Mouse (Mus musculus): ENCODE data around the gene Nelfa. TPM values are rescaled to one million over a fixed set of nuclear protein-coding genes. Genes with fewer than 3 reads are reported as not detected.
"Not testable (repeated sequence)": the region's sequence is repeated elsewhere in the genome, so short reads cannot be mapped to it uniquely, and the experiment has no call there.

The Nelfa gene
- total RNA-seq (2021) = 10 to 100 TPM; 16.9 to 18.3 TPM

DNA sequence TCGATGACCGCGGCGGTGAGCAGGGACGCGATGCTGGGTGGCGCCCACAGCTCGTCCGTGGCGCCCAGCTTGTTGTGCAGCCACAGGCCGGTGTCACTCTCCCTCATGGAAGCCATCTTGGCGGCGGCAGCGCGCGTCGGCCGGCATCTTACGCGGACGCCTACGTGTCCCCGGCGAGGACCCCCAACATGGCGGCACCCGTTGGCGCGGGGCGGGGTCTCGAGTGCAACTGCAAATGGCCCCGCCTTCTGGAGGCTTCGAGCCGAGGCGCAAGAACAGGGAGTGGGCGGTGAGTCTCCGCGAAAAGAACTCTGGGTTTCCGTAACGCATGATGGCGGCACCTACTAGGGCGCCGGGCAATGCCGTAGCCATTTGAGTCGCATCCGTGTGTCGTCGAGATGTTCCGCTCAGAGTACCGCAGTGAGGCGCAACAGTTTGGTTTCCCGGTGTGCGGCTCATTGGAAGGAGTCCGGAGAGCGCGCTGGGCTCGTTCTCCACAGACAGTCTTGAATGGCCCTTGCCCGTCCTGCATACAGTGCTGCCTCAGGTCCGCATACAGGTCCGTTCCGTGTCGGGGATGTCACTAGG lies at the start of gene Nelfa:
Gene Nelfa (minus strand): TSS at position 294 of the 588 bp plus-strand sequence.
- DNase-seq = peak; percentile 98

DNA sequence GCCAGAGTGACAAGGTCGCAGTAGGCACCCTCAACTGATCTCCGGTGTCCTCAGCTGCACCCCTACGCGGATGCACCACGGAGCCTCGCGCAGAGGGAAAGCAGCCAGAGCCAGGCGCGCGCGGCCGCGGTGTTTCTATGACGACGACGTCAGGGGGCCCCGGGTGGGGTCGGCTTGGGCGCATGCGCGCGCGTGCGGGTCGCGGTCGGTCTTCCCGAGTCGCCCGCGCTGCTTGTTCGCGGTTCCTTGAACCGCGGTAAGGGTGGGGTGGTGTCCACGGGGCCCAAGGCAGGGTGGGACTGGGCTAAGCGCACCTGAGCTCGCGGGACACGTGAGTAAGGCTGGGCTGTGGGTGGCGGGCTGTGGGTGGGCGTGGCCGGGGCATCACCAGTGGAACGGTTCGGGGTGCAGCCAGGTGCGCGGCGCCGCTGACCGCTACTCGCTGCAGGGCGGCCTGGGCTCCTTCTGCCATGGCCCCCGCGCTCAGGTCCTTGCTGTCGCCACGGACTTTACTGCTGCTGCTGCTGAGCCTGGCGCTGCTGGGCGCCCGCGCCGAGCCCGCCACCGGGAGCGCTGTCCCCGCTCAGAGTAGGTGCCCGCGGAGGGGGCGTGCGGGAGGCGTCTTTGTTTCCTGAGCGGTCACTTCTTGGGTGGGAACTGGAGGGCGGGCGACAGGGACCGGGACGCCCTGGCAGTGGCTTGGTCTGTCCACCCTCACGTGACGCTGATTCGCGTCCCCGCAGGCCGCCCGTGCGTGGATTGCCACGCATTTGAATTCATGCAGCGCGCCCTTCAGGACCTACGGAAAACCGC lies 47.3 kb upstream of the Nelfa start, which contains the start of gene Gm1673:
Gene Gm1673 (plus strand): TSS at position 125 of the 813 bp plus-strand sequence.
- DNase-seq = peak; percentile 88

DNA sequence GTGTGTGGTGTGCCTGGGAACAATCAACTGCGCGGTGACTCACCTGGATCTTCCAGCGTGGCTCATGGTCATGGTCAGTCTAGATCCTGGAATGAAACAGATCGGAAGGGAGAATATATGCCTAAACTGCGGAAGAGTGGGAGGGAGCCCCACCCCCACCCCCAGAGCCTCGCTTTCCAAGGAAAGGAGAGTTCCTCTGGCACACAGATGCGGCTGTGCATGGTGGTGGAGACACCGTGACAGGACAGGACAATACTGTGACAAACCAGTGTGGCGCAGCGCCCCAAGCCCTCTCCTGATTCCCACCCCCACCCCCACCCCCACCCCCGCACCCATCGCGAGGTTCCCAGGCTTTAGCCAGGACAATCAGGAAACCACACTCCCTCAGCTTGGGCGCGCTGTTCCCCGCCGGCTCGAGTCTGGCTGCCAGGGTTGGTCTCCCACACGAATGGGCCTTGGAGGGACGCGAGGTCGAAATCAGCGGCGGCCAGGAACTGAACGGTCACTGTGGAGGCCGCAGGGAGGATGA lies 46.6 kb upstream of the Nelfa start:
- DNase-seq = no peak

DNA sequence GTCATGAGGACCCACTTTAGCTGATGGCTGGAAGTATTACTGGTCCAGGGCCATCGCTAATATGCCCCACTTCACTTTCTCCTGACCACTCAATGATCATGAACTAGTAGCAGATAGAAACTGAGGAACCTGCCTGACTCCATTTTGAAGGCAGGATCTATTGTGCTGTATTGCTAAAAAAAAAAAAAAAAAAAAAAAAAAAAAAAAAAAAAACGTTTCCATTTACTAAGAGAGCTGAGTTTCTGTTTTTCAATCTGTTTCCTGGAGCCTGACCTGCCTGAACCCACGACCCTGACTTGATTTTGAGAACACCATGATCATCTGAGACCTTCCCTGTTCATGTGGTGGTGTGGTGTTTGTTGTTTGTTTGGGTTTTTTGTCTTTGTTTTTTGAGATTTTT lies 40.1 kb upstream of the Nelfa start:
- no peak for DNase-seq

DNA sequence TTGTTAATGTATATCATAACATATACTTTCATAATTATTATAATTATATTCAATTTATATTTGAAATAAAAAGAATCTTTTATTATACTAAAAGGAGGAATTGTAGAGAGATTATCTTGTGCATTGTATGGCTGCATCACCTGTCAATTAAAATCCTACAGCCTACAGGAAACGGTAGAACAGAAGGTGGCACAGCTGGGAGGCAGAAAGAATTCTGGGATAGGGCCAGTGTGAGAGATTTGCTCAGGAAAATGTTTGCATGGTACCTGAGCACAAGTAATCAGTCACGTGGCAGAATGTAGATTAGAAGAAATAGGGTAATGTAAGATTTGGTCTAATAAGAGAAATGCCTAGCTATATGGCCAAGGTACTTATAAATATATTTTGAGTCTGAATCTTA lies 38.5 kb upstream of the Nelfa start:
- DNase-seq = no peak

DNA sequence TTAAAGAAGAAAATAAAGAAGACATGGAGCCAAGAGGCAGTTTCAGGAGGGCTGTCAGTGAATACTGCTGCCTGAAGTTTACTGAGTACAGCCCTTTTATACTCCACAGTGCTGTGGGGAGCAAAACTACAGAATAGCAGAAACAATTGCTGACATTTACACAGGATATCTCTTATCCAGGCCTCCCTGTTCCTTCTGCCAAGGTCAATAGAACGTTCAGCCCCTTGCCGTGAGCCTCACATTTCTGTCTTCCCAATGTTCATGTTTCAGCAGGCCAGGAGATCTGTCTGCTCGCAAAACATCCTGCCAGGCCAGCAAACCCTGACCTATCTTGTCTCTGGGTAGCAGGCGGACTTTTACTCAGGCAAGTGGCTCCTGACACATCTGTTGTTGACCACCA lies 23.2 kb upstream of the Nelfa start:
- DNase-seq = no peak

DNA sequence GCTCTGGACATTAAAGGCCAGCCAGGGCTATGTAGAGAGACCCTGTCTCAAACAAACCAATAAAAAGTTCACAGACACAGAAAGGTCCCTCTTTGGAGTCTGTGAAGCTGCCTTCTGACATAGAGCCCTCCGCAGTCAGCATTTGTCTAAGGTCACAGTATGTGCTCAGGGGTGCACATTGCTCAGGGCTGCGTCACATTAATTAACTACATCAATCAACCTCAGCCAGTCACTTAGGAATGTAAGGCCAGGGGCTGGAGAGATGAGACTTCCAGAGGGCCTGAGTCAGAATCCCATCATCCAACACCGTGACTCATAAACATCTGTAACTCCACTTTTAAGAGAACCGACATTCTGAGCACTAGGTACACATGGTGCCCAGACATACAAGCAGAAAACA lies 19.7 kb upstream of the Nelfa start:
- DNase-seq = no peak

DNA sequence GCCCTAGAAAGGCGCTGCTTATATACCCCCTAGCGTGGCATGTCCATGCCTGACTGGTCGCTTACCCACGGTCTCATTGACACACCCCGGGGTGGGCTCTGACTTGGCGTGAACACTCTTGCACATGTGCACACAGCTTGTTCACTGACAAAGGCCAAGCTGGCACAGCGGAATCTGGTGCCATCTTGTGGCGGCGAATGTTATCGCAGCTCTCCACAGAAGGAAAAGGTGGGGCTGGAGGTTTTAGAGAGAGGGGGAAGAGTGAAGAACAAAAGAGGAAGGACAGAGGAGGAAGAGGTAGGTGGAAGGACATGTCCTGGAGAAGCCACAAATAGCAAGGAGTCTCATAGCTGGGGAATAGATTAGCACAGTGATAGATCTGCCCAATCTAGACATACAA lies 18.1 kb upstream of the Nelfa start:
- peak; percentile 85 for DNase-seq

DNA sequence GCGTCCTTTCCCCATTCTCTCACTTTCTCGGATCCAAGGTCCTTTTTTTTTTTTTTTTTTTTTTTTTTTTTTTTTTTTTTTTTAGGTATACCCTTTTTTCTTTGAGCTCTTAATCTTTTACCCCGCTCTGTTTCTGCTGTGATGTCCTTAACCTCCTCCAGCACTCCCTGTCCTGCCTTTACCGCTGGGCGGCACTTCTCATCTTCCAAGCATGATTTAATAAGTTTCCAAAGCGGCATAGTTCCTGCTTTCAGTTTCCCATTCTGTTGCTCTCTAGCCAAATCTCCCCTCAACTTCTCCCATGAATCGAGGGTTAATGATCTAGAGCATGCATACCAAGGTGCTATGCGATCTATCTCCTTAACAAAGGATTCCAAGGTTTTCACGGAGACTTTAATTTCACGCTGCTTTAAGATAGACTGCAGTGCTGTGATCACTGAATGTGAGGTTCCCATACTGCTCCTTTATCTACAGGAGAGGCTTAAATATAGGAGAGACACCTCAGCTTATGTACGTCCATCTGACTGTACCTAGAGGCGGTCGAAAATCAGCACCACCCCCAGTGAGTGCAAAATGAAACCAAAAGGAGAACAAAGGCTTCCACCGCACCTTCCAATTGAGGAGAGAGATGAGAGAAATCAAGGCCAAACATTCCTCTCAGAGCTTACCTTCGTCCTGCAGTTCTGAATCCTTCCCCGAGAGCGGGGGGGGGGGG lies 17.4 kb upstream of the Nelfa start:
- no peak for DNase-seq

DNA sequence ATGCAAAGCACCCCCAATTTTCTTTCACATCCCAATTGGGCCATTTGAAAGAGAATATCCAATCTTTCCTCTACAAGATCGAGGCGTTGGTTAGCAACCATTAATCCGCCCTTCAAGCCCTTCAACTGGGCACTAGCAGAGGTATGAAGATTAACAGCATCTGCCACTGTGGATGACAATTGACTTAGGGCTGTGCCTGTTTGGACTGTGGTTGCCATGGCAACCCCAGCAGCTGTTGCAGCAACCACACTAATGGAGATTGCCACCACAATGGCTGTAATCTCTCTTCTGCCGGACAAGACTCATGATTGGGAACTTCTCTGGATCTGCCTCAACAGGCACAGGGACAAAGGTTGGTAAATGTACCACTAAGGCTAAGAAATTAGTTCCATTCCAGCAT lies 12.1 kb upstream of the Nelfa start:
- DNase-seq = no peak

DNA sequence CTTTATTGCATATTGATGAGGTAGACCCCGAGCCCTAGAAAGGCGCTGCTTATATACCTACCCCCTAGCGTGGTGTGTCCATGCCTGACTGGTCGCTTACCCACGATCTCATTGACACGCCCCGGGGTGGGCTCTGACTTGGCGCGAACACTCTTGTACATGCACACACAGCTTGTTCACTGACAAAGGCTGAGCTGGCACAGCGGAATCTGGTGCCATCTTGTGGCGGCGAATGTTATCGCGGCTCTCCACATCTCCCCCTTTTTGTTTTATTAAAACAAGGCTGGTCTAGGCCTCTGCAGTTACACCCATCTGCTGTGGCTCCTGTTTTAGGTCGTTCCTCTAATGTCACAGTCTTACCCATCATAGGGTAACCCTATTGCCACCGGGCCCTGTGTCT lies 10.8 kb upstream of the Nelfa start:
- DNase-seq = not testable (repeated sequence)

DNA sequence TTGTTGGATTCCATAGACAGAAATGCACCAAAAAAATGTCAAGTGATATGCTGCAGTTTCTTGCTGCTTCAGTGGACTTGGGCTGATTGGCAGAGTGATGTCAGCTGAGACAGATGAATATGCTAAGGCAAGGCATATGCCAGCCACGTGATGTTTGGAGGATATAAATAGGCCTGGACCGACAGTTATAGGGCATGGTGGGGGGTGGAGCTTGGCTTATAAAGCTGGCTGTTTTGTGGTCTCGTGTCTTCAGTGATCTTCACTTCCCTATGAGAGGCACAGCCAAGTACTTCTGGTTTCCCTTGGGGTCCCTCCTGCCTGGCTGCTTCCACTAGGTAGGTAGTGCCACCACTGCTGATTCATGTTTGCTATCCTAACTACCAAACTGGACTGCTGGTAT lies 2.2 kb upstream of the Nelfa start:
- peak; percentile 46 for DNase-seq

DNA sequence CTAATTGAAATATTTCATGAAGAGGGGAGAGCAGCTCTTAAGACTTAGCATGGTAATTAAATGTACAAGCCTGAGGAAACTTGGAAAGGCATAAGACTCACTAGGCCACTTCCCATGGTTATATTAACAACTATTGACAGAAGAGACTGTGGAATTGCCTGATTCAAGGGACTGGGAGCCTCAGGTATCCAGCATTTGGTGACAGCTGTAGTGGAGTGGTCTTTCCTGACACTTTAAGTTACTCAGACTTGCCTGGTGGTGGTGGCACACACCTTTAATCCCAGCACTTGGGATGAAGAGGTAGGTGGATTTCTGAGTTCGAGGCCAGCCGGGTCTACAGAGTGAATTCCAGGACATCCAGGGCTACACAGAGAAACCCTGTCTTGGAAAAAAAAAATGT lies 1.0 kb upstream of the Nelfa start:
- no peak for DNase-seq

DNA sequence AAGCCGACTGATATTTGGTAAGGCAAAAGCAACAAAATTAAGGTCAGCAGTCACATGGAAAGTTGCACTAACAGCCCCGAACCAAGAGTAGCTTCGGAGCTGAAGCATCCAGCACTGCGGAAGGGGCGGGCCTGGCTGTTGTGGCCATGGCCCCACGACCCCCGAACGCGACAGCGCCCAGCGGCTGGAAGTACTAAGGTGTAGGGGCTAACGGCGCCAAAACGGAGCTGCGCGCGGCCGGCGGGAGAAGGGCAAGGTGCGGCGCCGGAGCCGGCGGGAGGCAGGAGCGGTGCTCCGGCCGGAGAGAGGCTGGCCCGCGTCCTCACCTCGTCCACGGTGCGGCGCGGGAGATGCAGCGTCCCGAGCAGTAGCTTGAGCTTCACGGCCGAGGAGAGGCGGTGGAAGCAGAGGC lies 507 bp downstream of the Nelfa start:
- DNase-seq = peak; percentile 61

DNA sequence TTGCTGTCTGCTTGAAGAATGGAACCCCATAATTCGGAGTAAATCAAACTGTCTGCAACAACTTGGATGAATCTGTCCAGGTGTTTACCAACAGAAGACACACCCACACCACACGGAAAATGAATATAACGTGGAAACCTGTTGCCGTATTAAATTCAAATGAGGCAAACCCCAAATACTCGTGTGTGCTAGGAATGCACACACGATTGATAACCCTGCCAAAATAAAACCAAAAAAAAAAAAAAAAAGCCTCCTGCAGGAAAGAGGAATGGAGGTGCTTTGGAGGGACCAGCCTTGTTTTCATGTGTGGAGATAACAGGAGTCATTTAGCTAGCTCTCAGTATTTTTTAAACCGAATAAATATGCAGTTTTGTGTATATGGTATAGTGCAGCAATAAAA lies 1.3 kb downstream of the Nelfa start:
- no peak for DNase-seq

DNA sequence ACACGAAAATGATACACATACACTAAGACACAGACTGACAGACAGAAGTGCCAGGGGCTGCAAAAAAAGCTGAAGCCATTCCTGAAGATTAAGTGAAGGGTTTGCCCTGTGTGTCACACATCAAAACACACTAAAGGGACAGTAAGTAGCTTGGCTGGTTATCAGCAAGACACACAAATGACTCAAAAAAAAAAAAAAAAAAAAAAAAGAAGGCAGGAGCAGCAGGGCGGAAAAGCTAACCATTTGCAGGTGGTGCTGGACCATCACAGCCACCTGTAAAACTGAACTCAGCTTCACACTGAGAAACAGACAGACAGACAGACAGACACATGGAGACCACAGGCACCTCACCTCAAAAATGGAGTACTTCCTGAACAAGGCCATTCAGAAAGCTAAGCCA lies 2.1 kb downstream of the Nelfa start:
- no peak for DNase-seq

DNA sequence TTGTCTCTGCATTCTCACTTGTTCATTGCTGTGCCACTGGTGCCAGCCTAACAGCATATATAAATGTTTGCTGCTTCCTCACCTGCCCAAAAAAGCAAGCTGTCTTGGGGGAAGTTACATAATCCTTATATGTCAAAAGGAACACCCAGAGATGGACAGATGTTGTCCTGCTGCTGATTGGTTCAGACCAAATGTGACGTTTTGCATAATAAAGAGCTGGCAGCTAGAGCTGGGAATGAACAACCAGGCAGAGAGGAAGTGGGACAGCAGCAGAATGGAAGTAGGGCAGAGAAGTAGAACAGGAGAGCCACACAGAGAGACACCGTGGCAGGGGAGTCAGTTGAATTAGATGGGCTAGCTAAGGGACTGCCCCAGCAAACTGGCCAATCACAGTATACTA lies 3.8 kb downstream of the Nelfa start:
- no peak for DNase-seq

DNA sequence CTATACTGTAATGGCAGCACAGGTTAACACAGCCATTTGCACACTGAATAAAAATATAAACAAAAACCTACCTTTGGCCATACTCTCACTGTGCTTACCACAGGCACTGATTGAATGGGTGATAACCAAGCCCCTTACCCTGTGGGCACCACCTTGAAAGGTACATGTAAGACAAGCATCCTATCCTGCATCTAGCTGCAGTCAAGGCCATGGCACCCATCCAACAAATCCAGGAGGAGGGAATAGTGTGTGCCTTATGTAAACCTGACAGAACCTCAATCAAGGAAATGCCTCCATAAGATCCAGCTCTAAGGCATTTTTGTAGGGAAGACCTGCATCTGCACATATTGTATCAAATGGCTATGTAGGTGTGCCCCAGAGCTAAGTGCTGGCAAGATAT lies 10.0 kb downstream of the Nelfa start:
- DNase-seq = no peak

DNA sequence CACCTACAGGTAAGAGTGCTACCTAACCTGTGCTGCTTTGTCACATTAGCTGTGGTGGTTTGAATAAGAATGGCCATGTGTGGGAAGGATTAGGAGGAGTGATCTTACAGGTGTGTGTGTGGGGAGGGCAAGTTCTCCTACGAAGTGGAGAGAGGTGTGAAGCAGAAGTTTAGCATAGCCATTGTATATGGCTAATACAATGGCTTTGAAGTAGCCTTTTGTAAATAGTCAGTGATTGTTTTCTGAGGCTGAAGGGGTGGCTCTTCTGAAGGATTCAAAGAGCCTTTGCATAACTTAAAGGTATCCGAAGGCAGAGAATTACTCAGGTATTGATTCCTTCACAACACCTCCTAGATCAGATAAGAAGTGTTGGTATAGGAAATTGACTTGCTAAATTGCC lies 13.6 kb downstream of the Nelfa start:
- no peak for DNase-seq

DNA sequence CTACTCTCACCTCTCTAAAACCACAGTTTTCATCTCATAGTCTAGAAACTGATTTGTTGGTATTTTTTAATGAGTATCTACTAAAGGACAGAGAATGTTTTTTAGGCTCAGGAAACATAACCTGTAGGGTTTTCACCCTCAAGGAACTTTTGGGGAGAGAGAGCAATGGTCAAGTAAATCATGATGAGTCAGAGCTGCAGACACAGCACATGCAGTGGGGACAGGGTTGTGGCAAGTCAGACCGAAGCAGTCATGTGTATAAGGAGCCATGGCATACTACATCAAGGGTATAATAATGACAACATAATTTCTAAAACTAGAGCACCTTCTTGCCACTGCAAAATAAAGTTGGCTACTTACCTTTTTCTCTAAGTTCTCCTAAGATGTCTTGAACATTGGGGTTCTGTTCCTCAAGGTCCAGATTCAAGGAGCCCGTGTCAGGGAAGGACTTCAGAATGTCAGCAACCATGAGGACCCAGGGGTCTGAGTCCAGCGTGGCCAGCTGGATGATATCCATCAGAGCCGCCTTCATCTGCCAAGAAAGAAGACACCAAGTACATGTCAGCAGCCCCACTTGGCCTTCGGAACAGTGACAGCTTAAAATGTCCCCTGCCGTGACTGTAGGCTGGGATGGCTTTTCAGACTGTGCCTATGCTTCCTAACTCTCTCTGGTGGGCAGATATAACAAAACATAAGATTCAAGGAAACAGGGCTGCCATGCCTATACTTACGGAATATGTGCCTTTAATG lies 14.6 kb downstream of the Nelfa start:
- DNase-seq = no peak

DNA sequence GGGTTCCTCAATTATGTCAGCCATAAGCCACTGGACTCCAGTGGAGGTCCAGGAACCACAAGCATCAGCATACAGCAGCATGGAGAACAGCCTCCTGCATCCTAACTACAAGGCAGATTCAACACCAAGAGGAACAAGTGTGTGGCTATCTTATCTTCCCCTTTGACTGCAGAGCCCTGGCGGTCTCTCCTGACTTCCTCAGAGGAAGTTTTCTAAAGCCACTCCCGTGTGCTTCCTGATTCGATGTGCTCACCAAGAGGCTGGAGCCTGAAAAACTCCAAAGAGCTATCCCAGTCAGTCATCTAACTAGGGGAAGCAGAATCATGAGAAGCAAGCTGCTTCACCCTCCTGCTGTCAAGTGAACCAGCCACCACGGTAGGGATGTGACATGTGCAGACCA lies 15.3 kb downstream of the Nelfa start:
- no peak for DNase-seq

DNA sequence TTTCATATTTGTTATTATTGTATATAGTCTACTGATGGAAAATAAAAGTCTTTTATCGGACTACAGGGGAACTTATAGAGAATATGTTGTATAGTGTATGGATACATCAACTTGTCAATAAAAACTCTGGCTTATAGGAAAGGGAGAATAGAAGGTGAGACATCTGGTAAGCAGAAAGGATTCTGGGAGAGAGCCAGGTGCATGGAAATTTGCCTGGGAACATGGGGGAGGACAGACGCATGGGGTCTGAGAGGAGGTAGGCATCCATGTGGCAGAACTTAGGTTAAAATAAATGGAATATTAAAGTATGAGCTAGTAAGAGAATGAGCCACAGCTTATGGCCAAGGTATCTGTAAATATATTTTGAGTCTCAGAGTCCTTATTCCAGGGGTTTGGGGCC lies 16.2 kb downstream of the Nelfa start:
- DNase-seq = no peak

DNA sequence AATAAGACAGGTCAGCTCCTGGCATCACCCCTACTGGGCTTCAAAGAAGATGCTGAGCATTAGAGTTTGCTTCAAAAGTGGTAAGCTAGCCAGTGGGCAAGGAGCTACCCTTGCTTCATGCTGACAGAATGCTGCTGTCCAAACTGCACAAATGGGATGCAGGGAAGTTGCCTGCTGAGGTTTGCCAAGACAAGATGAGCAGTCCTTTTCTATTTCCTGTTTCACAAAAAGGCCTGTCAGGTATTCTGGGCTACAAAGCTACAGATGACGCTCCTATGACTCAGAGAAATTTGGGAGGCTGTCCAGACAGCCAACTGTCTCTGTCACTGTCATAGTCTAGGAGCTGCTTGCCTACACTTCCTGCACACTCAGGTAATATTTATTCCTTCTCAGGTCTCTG lies 16.7 kb downstream of the Nelfa start:
- DNase-seq = no peak
